Mouse (Mus musculus): ENCODE results near the gene 2410015M20Rik.

- TF ChIP-seq CTCF (IDR thresholded peaks at IDR 0.05; ENCODE audit: low read depth) (no peak; the same call in 1 of the 2 replicates), EP300 (optimal IDR thresholded peaks at IDR 0.05) (no peak)
Measured at GRCm38 (mm10) chr17:56626754-56627470, 17.3 kb upstream of the 2410015M20Rik start, which contains the start of gene Lonp1.
